Mouse (Mus musculus) neural tube, embryonic 12.5 days (tissue): Measurements from ENCODE around the gene Rhoh. TPM values are rescaled to one million over a fixed set of nuclear protein-coding genes. Genes with fewer than 3 reads are reported as not detected.

Experiments used
- ATAC-seq: fragments of 200-750 bp; cut with Nextera tagmentation; 2 replicates; pipeline ENCODE4 v1.8.0; 2017; ENCODE audit warnings: low read depth, mild to moderate bottlenecking, moderate TSS enrichment, moderate library complexity; ENCODE audit not compliant: low FRiP score
- H3K27ac ChIP-seq: fragments of 300-500 bp; sonication (generic); 2 replicates; pipeline ENCODE4 v1.5.1; 2016
- H3K27me3 ChIP-seq: fragments of 300-500 bp; sonication (generic); replicated peaks from 2 replicates; pipeline ENCODE4 v1.6.1; 2016; ENCODE audit warnings: mild to moderate bottlenecking
- H3K36me3 ChIP-seq: fragments of 300-500 bp; sonication (generic); 2 replicates; pipeline ENCODE4 v1.6.1; 2016; ENCODE audit warnings: mild to moderate bottlenecking
- H3K4me1 ChIP-seq: fragments of 300-500 bp; sonication (generic); 2 replicates; pipeline ENCODE4 v1.6.1; 2016
- H3K4me2 ChIP-seq: fragments of 300-500 bp; sonication (generic); replicated peaks from 2 replicates; pipeline ENCODE4 v1.6.1; 2016; ENCODE audit warnings: mild to moderate bottlenecking
- H3K4me3 ChIP-seq: fragments of 300-500 bp; sonication (generic); 2 replicates; pipeline ENCODE4 v1.5.1; 2016
- H3K9ac ChIP-seq: fragments of 300-500 bp; sonication (generic); 2 replicates; pipeline ENCODE4 v1.6.1; 2016; ENCODE audit warnings: mild to moderate bottlenecking
- H3K9me3 ChIP-seq: fragments of 300-500 bp; sonication (generic); 2 replicates; pipeline ENCODE4 v1.6.1; 2016; ENCODE audit warnings: mild to moderate bottlenecking
- WGBS: fragments of 180-500 bp; shearing (Covaris S2); methylation state at CpG from one replicate; pipeline ENCODE4 v1.1.7; 2016; 5-methylcytosine and 5-hydroxymethylcytosine counted together
- polyA plus RNA-seq: library from polyadenylated mRNA; unstranded; fragments of >200 nt; fragmentation: Nextera tagmentation; extraction: Ambion mirVana; gene quantifications from 2 replicates; pipeline ENCODE4 v1.2.1, GENCODE M21; 2016

The Rhoh gene
- polyA plus RNA-seq, 1 experiment from 2014 or later, result 0.41 TPM

DNA sequence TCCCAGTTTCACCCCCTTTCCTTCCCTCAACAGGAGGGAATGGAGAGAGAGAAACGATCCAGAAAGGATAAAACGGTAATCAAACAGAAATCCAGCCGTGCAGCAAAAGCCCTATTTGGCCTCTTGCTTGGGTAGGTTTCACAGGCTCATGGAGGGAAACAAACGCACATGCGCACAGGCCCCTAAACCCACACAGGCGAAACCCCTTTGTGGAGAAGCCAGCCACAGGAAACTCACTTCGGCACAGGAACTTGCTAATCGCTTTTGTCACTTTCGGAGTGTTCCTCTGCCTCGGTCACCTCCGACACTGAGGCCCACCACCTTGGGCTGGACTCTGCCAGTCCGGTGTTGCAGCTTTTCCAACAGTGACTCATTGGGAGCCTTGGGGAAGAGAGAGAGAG lies 2.3 kb downstream of the Rhoh start:
- Histone ChIP-seq H3K4me1 (no peaks in the 10 kb centered on the region), H3K4me3 (no peak overlapping the region), H3K36me3 (no peaks in the 10 kb centered on the region), H3K9me3 (no peaks in the 10 kb centered on the region), H3K4me2 (no peak overlapping the region), H3K27ac (no peak overlapping the region), H3K27me3 (no peaks in the 10 kb centered on the region), H3K9ac (no peak overlapping the region)
- 84% methylated on average over 12 of the region's 12 CpGs for WGBS
- no peak for ATAC-seq

GRCm38 (mm10) chr5:65864486-65864885 lies 3.5 kb downstream of the Rhoh start:
- Histone ChIP-seq H3K9ac (no peak overlapping the region), H3K9me3 (no peaks in the 10 kb centered on the region), H3K27ac (no peak overlapping the region), H3K36me3 (no peaks in the 10 kb centered on the region), H3K4me2 (no peak overlapping the region), H3K4me3 (no peak overlapping the region), H3K4me1 (no peaks in the 10 kb centered on the region), H3K27me3 (no peaks in the 10 kb centered on the region)
- 90% methylated on average over 7 of the region's 7 CpGs for WGBS
- no peak for ATAC-seq

DNA sequence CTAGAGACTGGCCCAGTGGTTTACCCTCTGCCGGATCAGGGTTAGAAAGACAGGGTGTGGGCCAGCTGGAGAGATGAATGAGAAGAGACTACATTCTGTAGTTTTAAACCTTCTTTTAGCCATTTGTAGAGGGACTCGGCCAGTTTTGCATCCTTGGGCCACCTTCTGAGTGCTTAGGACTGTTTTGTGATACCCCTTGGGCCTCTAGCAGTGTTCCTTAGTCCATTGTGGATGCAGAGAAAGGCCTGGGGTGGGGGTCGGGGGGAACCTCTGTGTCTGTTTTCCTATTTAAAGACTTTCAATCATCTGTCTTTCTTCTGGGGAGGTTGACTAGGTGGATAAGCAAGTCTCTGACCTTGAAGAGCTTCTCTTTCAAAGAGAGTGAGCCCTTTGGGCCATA lies 3.9 kb downstream of the Rhoh start:
- no peaks in the 10 kb centered on the region for H3K36me3 ChIP-seq
- WGBS, result 81% methylated on average over 3 of the region's 3 CpGs
- no peaks in the 10 kb centered on the region for H3K27me3 ChIP-seq
- no peaks in the 10 kb centered on the region for H3K4me1 ChIP-seq
- no peak for ATAC-seq
- no peak overlapping the region for H3K4me2 ChIP-seq
- no peak overlapping the region for H3K9ac ChIP-seq
- H3K27ac ChIP-seq, result no peak overlapping the region
- H3K4me3 ChIP-seq, result no peak overlapping the region
- H3K9me3 ChIP-seq, result no peaks in the 10 kb centered on the region

DNA sequence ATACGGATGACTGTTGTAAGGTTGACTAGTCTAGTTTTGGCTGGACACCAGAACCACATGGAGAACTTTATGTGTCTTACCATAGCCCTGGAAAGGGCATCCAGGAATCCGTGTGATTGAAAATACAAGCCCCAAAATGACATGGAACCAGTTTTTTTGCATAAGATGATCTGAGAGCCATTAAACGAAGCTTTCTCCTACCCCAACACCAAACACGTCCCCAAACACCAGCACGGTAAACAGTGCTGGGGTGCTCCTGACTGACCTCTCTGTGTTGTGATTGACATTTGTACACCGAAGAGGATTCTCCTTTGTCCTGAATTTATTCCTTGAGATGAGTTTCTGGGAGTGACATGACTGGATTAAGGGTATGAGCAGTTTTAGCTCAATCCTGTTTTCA lies 5.6 kb downstream of the Rhoh start:
- no peak overlapping the region for H3K4me2 ChIP-seq
- WGBS, result 90% methylated on average over 6 of the region's 6 CpGs
- no peak overlapping the region for H3K4me3 ChIP-seq

GRCm38 (mm10) chr5:65867380-65868116 lies 6.5 kb downstream of the Rhoh start:
- H3K27ac ChIP-seq, result no peak overlapping the region
- no peak overlapping the region for H3K4me3 ChIP-seq
- no peaks in the 10 kb centered on the region for H3K9me3 ChIP-seq
- WGBS, result 86% methylated on average over 7 of the region's 7 CpGs
- H3K9ac ChIP-seq, result no peak overlapping the region
- H3K4me2 ChIP-seq, result no peak overlapping the region
- no peaks in the 10 kb centered on the region for H3K4me1 ChIP-seq
- H3K27me3 ChIP-seq, result no peaks in the 10 kb centered on the region
- no peaks in the 10 kb centered on the region for H3K36me3 ChIP-seq
- ATAC-seq, result no peak

More for the DNA sequence above, 5.6 kb downstream of the Rhoh start:
- H3K4me1 ChIP-seq, result no peaks in the 10 kb centered on the region
- H3K36me3 ChIP-seq, result no peaks in the 10 kb centered on the region
- H3K27me3 ChIP-seq, result no peaks in the 10 kb centered on the region
- H3K27ac ChIP-seq, result no peak overlapping the region
- H3K9me3 ChIP-seq, result no peaks in the 10 kb centered on the region
- no peak overlapping the region for H3K9ac ChIP-seq
- no peak for ATAC-seq

DNA sequence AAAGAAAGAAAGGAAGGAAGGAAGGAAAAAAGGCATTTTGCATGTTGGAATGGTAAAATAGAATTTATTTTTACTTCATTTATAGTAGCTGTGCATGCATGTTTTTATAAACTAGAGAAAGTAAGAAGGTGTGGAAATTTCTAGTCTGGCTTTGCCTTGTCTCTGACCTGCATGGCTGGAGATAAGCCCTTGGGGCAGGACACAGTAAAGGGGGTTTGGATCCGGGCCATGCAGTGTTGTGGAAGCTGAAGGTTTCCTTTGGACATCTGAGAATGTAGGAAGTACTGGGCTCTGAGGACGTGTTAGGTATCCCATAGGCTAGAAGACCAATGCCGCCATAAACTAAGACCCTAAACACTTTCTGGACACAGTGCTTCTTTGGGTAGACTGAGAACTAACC lies 7.4 kb downstream of the Rhoh start:
- no peak overlapping the region for H3K4me3 ChIP-seq
- ATAC-seq, result no peak
- no peak overlapping the region for H3K4me2 ChIP-seq
- no peaks in the 10 kb centered on the region for H3K27me3 ChIP-seq
- no peaks in the 10 kb centered on the region for H3K9me3 ChIP-seq
- 74% methylated on average over 3 of the region's 3 CpGs for WGBS
- no peak overlapping the region for H3K9ac ChIP-seq
- H3K4me1 ChIP-seq, result no peaks in the 10 kb centered on the region
- H3K36me3 ChIP-seq, result no peaks in the 10 kb centered on the region
- H3K27ac ChIP-seq, result no peak overlapping the region

- Histone ChIP-seq H3K27ac (no peak overlapping the region), H3K36me3 (no peaks in the 10 kb centered on the region), H3K4me3 (no peak overlapping the region), H3K9me3 (no peaks in the 10 kb centered on the region), H3K9ac (no peak overlapping the region), H3K4me1 (no peaks in the 10 kb centered on the region), H3K4me2 (no peak overlapping the region), H3K27me3 (no peaks in the 10 kb centered on the region)
- ATAC-seq, result no peak
- WGBS, result 92% methylated on average over 4 of the region's 4 CpGs
Measured at GRCm38 (mm10) chr5:65869660-65870059, 8.6 kb downstream of the Rhoh start.

DNA sequence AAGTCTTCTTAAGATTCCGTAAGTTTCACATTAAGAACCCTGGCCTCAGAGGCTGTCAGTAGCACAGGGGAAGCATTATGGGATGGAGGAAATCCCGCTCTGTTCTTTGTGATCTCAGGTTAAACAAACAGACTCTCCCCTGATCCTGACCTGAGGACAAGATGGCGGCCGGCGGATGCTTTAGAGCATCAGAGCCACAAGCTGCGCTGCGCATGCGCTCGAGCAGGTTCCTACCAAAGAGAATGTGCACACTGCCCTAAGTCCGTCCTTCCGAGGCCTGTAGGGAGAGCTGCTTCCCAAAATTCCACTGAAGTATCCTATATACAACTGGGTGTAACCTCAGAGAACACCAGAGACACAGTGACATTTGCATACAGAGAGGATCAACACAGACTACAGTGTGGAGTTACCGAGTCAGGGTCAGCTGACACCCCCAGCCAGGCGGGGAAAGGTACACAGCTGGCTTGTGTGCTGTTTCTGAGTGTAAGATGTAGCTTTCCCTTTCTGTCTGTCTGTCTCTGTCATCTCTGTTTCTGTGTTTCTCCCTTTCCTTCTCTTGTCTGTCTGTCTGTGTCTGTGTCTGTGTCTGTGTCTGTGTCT lies 10.4 kb downstream of the Rhoh start:
- Histone ChIP-seq H3K9me3 (no peaks in the 10 kb centered on the region), H3K27me3 (no peaks in the 10 kb centered on the region), H3K4me2 (no peak overlapping the region), H3K27ac (no peak overlapping the region), H3K36me3 (no peaks in the 10 kb centered on the region), H3K9ac (no peak overlapping the region), H3K4me3 (no peak overlapping the region), H3K4me1 (no peaks in the 10 kb centered on the region)
- WGBS, result 90% methylated on average over 13 of the region's 13 CpGs
- ATAC-seq, result no peak

DNA sequence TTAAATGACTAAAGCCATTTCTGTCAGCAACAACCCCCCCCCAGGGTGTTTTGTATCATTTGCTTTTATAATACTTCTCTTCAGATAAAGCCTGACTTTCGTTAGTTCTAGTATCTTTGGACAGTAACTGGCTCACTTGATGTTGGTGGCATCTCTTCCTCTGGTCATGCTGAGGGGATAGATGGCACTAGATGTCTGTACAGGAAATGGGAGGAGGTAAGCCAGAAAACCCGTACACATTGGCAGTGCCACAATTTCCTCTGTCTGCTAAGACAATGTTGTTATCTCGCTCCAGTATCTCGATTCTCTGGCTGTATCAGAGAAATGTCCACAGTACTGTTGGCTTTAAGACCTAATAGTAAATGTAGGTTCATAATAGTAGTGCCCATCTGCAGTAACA lies 12.2 kb downstream of the Rhoh start:
- H3K9me3 ChIP-seq, result no peaks in the 10 kb centered on the region
- ATAC-seq, result no peak
- 87% methylated on average over 4 of the region's 4 CpGs for WGBS

DNA sequence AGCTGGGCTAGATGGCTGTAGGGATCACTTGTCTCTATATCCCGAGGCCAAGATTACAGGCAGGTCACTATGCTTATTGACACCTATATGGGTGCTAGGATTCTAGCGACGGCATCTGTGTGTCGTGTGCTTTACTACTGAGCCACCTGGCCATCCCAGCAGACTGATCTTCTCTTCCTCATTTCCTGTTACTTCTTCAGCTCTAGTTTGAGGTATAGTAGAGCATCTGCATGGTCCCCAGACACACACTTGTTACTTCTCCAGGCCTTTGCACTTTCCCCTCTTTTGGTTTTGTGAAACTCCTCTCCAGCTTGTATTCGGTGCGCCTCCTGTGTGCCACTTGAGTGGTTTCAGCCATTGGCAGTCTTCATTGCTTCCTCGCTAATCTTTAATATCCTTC lies 14.3 kb downstream of the Rhoh start:
- Histone ChIP-seq H3K4me1 (no peaks in the 10 kb centered on the region), H3K9ac (no peak overlapping the region), H3K27ac (no peak overlapping the region), H3K27me3 (no peaks in the 10 kb centered on the region), H3K4me3 (no peak overlapping the region), H3K36me3 (no peaks in the 10 kb centered on the region), H3K4me2 (no peak overlapping the region), H3K9me3 (no peaks in the 10 kb centered on the region)
- ATAC-seq, result no peak
- WGBS, result 94% methylated on average over 7 of the region's 7 CpGs

More for the DNA sequence above, 12.2 kb downstream of the Rhoh start:
- H3K4me1 ChIP-seq, result no peaks in the 10 kb centered on the region
- no peaks in the 10 kb centered on the region for H3K27me3 ChIP-seq
- H3K4me2 ChIP-seq, result no peak overlapping the region
- H3K4me3 ChIP-seq, result no peak overlapping the region
- no peak overlapping the region for H3K9ac ChIP-seq
- H3K27ac ChIP-seq, result no peak overlapping the region
- H3K36me3 ChIP-seq, result no peaks in the 10 kb centered on the region

- H3K9ac ChIP-seq, result no peak overlapping the region
- H3K27me3 ChIP-seq, result no peaks in the 10 kb centered on the region
- no peak for ATAC-seq
- 75% methylated on average over 3 of the region's 3 CpGs for WGBS
- no peak overlapping the region for H3K4me3 ChIP-seq
- H3K36me3 ChIP-seq, result no peaks in the 10 kb centered on the region
- no peak overlapping the region for H3K27ac ChIP-seq
- H3K9me3 ChIP-seq, result no peaks in the 10 kb centered on the region
- no peaks in the 10 kb centered on the region for H3K4me1 ChIP-seq
- H3K4me2 ChIP-seq, result no peak overlapping the region
Measured at GRCm38 (mm10) chr5:65878367-65878766, 17.4 kb downstream of the Rhoh start.

- Histone ChIP-seq H3K9ac (no peak overlapping the region), H3K36me3 (no peaks in the 10 kb centered on the region), H3K27ac (no peak overlapping the region), H3K4me3 (no peak overlapping the region), H3K4me1 (no peaks in the 10 kb centered on the region), H3K9me3 (no peaks in the 10 kb centered on the region), H3K4me2 (no peak overlapping the region), H3K27me3 (no peaks in the 10 kb centered on the region)
- no peak for ATAC-seq
- WGBS, result 93% methylated on average over 2 of the region's 2 CpGs
Measured at GRCm38 (mm10) chr5:65881254-65881653, 20.2 kb downstream of the Rhoh start.
